Mouse (Mus musculus): Measurements from ENCODE around the gene Daxx.
"Not testable (repeated sequence)": the region's sequence is repeated elsewhere in the genome, so short reads cannot be mapped to it uniquely, and the experiment has no call there.

DNA sequence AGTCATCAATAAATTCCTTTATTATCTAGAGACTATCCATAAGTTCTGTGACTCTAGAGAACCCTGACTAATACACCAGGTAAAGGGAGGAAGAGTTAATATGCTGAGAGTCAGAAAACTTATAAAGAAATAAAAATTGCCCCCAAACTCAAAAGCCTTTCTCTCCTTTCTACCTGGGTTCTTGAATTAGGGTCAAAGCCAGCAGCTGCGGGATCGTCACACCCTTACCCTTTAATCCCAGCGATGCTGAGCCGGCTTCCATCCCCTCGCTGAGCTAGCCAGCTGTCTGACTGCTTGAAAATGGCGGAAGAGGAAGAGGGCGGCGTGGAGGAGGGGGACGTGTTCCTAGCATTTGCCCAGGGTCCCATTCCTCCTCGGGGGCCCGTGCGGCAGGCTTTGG is 35.7 kb upstream of the Daxx start, which contains the start of gene Gm7029:
- not testable (repeated sequence) for TF ChIP-seq GATA1, TAL1 (IDR thresholded peaks at IDR 0.05; ENCODE audit: low read length)

All from erythroblast, embryonic 14.5 days (primary cell).